Mouse (Mus musculus) lung, embryonic 16.5 days (tissue): Measurements from ENCODE around the gene Lypd6b. TPM values are rescaled to one million over a fixed set of nuclear protein-coding genes. Genes with fewer than 3 reads are reported as not detected.

Source experiments
- ATAC-seq: fragments of 200-750 bp; cut with Nextera tagmentation; 2 replicates; pipeline ENCODE4 v1.8.0; 2017; ENCODE audit warnings: low read depth, mild to moderate bottlenecking, moderate library complexity
- H3K27ac ChIP-seq: fragments of 300-500 bp; sonication (generic); 2 replicates; pipeline ENCODE4 v1.5.1; 2014; ENCODE audit warnings: mild to moderate bottlenecking, control low read depth, low read length
- H3K27me3 ChIP-seq: fragments of 300-500 bp; sonication (generic); 2 replicates; pipeline ENCODE4 v1.6.1; 2014; ENCODE audit warnings: low read depth, low read length, mixed read lengths; ENCODE audit not compliant: control insufficient read depth, insufficient read depth
- H3K36me3 ChIP-seq: fragments of 300-500 bp; sonication (generic); 2 replicates; pipeline ENCODE4 v1.6.1; 2014; ENCODE audit warnings: low read length; ENCODE audit not compliant: control insufficient read depth, insufficient read depth
- H3K4me1 ChIP-seq: fragments of 300-500 bp; sonication (generic); replicated peaks from 2 replicates; pipeline ENCODE4 v1.6.1; 2014; ENCODE audit warnings: low read length, mixed read lengths; ENCODE audit not compliant: control insufficient read depth, insufficient read depth
- H3K4me2 ChIP-seq: fragments of 300-500 bp; sonication (generic); 2 replicates; pipeline ENCODE4 v1.6.1; 2014; ENCODE audit warnings: low read depth, low read length, control low read depth
- H3K4me3 ChIP-seq: fragments of 300-500 bp; sonication (generic); 2 replicates; pipeline ENCODE4 v1.5.1; 2014; ENCODE audit warnings: mild to moderate bottlenecking, low read length, control low read depth
- H3K9ac ChIP-seq: fragments of 300-500 bp; sonication (generic); 2 replicates; pipeline ENCODE4 v1.6.1; 2014; ENCODE audit warnings: low read length, control low read depth
- H3K9me3 ChIP-seq: fragments of 300-500 bp; sonication (generic); 2 replicates; pipeline ENCODE4 v1.6.1; 2016; ENCODE audit warnings: low read length; ENCODE audit not compliant: control insufficient read depth
- WGBS: fragments of 180-500 bp; shearing (Covaris S2); extraction: QIAGEN DNeasy Blood & Tissue Kit; methylation state at CpG from one replicate; pipeline ENCODE4 v1.1.7; 2014; 5-methylcytosine and 5-hydroxymethylcytosine counted together
- polyA plus RNA-seq: library from polyadenylated mRNA; unstranded; fragments of >200 nt; fragmentation: Nextera tagmentation; extraction: Ambion mirVana; gene quantifications from 2 replicates; pipeline ENCODE4 v1.2.1, GENCODE M21; 2015

Lypd6b gene
- polyA plus RNA-seq, 1 experiment from 2014 or later, result 2.2 TPM

DNA sequence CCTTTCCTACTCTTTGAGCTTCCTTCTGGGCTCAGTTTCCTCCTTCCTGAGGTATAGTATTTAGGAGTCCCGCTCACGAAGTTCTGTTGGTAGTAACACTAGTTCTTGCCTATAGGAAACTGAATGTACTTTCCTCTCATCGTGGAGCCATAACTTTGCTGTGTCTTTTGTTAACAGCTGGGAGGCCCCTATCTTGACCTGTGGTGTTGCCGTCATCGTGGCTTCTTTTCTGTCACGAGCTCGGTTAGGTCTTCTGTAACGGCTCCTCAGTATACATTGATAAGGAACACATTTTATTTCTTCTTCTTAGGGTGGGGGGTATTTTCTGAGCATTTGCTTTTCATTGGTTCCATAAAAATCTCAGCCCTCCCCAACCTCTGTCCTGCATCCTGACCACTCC, 74.2 kb downstream of the Lypd6b start:
- 32% methylated on average over 8 of the region's 8 CpGs for WGBS
- no peaks in the 10 kb centered on the region for H3K9me3 ChIP-seq
- ATAC-seq, result no peak
- H3K9ac ChIP-seq, result no peak overlapping the region
- no peaks in the 10 kb centered on the region for H3K36me3 ChIP-seq
- no peak overlapping the region for H3K27ac ChIP-seq
- H3K4me2 ChIP-seq, result 0 out of 2 replicates have a peak overlapping the region, but pooled peaks have one; percentile 7
- no peaks in the 10 kb centered on the region for H3K27me3 ChIP-seq
- 0 out of 2 replicates have a peak, but pooled peaks cover 2% of the 10 kb centered on the region for H3K4me1 ChIP-seq
- no peak overlapping the region for H3K4me3 ChIP-seq

DNA sequence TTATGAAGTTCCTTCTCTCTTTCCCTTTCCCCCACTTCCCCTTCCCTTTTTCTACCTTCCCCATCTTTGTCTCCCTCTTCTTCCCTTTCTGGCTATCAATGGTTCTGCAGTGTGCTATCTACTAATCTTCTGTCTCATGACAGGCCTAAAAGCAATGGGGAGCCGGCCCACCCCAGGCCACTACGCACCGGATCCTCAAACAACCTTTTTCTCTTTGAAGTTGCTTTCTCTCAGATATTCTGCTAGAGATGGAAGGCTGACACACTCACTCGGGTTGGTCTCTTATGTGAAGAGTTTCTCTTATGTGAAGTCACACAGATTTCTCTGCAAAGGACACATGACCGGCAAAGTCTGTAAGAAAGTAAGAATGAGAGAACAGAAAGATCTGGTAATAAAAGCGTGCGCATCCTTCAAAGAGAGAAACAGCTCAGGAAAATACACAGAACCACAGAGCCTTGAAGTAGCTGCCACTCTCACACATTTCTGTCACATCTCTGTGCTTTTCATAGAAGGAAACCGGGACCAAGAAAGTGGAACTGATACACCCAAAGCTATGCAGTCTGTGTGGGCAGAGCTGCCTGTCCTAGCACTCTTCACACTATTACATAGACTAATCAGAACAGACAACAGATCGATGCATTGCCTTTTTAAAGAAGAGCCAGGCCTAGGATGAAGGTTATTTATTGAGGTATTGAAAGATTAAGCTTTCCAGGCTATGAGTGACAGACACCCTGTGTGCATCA, 80.8 kb downstream of the Lypd6b start:
- Histone ChIP-seq H3K27ac (no peak overlapping the region), H3K27me3 (no peaks in the 10 kb centered on the region), H3K4me3 (no peak overlapping the region), H3K4me1 (no peaks in the 10 kb centered on the region), H3K9ac (no peak overlapping the region), H3K36me3 (no peaks in the 10 kb centered on the region), H3K4me2 (no peak overlapping the region), H3K9me3 (no peaks in the 10 kb centered on the region)
- 70% methylated on average over 9 of the region's 9 CpGs for WGBS
- ATAC-seq, result no peak

DNA sequence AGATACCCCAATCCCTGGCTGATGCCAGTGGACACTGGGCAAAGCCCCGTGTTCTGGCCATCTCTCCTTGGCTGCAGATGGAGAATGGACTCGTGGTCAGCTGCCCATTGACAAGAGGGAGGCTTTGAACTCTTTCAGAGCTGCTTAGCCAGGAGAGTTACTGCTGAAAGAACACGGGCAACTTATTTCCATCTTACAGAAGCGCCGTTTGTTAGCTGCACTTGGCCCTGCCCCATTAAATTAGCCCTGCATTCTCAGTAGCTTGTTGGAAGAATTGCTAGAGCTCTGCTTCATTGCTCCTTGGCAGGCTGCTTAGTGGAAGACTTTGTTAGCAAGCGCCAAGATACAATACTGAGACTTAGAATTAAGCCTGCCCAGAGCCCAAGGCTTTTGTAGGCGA, 81.6 kb downstream of the Lypd6b start:
- no peaks in the 10 kb centered on the region for H3K4me1 ChIP-seq
- no peak for ATAC-seq
- no peak overlapping the region for H3K27ac ChIP-seq
- H3K4me3 ChIP-seq, result no peak overlapping the region
- no peaks in the 10 kb centered on the region for H3K27me3 ChIP-seq
- H3K36me3 ChIP-seq, result no peaks in the 10 kb centered on the region
- H3K4me2 ChIP-seq, result no peak overlapping the region
- H3K9me3 ChIP-seq, result no peaks in the 10 kb centered on the region
- WGBS, result 83% methylated on average over 7 of the region's 7 CpGs
- no peak overlapping the region for H3K9ac ChIP-seq

DNA sequence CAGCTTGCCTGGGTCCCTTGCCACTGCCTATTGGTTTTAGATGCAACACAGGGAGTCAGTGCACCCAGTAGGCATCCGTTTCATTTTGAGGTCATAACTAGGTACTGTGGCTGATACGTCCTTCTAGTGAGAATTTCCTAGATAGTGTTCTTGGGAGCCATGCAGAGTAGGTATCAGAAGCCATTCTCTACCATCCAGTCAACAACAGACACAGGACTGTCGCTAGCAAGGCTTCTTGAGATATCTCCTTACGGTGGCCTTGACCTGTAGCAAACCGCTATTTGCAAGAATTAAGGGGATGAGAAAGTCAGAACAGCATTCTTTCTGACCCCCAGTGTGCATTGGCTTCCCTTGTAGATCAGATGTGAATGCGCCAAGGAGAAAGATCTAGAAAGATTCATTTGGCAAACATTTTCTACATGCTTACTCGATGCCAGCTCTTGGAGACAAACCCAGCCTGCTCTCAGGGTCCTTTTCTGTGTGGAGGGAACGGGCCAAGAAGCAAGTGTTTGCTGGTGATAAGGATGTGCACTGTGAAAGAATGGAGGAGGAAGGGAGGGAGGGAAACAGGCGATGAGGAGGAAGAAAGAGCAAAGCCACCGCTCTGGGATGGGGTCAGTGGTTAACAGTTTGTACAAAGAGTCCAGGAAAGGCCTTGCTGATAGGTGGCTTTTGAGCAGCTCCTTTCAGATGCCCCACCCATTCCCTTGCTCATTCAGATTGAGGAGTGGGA, 82.5 kb downstream of the Lypd6b start:
- Histone ChIP-seq H3K4me2 (no peak overlapping the region), H3K36me3 (no peaks in the 10 kb centered on the region), H3K4me1 (no peaks in the 10 kb centered on the region), H3K4me3 (no peak overlapping the region), H3K27ac (no peak overlapping the region), H3K9me3 (no peaks in the 10 kb centered on the region), H3K9ac (no peak overlapping the region), H3K27me3 (no peaks in the 10 kb centered on the region)
- no peak for ATAC-seq
- WGBS, result 70% methylated on average over 10 of the region's 10 CpGs

DNA sequence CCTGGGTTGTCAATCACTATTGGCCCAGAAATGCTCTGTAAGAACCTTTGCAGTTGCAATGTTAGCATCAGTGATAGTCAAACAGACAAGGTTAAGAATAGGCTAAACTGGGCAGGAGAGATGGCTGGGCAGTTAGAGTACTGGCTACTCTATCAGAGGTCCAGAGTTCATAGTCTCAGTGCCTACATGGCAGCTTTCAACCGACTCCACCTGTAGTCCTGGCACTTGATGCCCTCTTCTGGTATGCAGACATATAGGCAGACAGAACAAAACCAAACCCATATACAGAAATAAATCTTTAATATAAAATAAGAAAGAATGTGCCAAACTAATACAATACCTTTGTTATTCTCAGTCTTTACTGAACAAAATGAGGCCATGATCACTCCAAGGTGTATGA, 83.5 kb downstream of the Lypd6b start:
- Histone ChIP-seq H3K9me3 (no peaks in the 10 kb centered on the region), H3K4me3 (no peak overlapping the region), H3K27me3 (no peaks in the 10 kb centered on the region), H3K36me3 (no peaks in the 10 kb centered on the region), H3K27ac (no peak overlapping the region), H3K4me2 (no peak overlapping the region), H3K4me1 (no peaks in the 10 kb centered on the region), H3K9ac (no peak overlapping the region)
- WGBS, result 73% methylated on average over 1 of the region's 1 CpGs
- no peak for ATAC-seq

DNA sequence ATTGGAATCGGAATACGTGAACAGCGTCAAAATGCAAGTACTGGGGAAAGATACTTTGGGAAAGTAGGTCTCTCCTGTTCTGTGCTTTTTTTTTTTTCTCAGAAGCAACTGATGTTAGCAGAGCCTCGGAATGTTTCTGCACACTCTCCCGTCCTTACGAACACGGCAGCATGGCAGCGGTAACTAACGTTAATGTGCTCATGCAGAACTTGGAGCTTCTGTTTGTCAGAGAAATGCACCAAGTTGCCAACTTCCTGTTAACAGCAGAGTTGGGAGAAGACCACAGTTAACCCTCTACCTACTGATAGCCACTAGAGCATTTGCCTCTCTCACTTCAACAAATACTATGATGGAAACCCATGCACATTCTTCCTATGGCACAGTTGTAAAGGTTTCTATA, 93.0 kb downstream of the Lypd6b start:
- H3K4me2 ChIP-seq, result peak overlapping the region; percentile 23; the same call in 1 of the 2 replicates
- no peaks in the 10 kb centered on the region for H3K36me3 ChIP-seq
- H3K27ac ChIP-seq, result no peak overlapping the region
- 0 out of 2 replicates have a peak, but pooled peaks cover 3% of the 10 kb centered on the region for H3K4me1 ChIP-seq
- ATAC-seq, result no peak
- no peak overlapping the region for H3K4me3 ChIP-seq
- WGBS, result 30% methylated on average over 9 of the region's 9 CpGs
- no peaks in the 10 kb centered on the region for H3K27me3 ChIP-seq
- no peak overlapping the region for H3K9ac ChIP-seq
- H3K9me3 ChIP-seq, result no peaks in the 10 kb centered on the region

DNA sequence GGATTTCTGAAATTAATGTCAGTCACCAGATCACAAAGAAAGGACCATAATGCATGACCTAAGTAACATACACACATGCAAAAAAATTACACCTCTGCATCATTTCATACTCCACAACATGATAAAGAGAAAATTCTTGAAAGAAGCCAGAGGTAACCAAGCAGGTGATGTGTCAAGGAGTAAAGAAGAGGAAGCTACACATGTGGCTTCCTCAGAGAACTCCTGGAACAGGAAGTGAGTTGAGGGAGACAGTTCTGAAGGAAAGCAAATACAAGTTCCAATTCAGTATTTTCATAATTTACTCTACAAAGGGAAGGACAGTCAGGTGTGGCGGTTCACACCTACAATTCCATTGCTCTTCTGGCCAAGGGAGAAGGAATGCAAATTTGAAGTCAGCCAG, 93.5 kb downstream of the Lypd6b start:
- no peak for ATAC-seq
- Histone ChIP-seq H3K9me3 (no peaks in the 10 kb centered on the region), H3K4me1 (0 out of 2 replicates have a peak, but pooled peaks cover 3% of the 10 kb centered on the region), H3K9ac (no peak overlapping the region), H3K4me2 (no peak overlapping the region), H3K27ac (no peak overlapping the region), H3K4me3 (no peak overlapping the region), H3K36me3 (no peaks in the 10 kb centered on the region), H3K27me3 (no peaks in the 10 kb centered on the region)
- 90% methylated on average over 1 of the region's 1 CpGs for WGBS

DNA sequence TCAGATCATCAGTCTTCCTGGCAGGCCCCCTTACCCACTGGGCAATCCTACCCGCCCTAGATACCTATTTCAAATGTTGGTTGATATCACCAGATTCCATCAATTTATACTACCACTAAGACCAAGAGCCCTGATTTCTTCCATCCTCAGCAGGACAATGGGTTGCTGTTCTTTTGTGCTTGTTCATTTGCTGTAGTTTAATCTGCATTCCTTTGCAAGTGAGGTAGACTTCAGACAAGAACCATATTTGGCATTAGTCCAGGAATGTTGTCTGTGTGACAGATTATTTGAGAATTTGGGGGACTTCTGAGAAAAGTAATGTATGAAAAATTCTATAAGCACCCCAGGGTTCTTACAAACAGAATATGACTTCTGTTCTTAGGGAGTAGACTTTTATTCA, 95.0 kb downstream of the Lypd6b start:
- Histone ChIP-seq H3K36me3 (no peaks in the 10 kb centered on the region), H3K4me1 (0 out of 2 replicates have a peak, but pooled peaks cover 3% of the 10 kb centered on the region), H3K27ac (no peak overlapping the region), H3K4me3 (no peak overlapping the region), H3K4me2 (no peak overlapping the region), H3K9ac (no peak overlapping the region), H3K9me3 (no peaks in the 10 kb centered on the region), H3K27me3 (no peaks in the 10 kb centered on the region)
- 92% methylated on average over 1 of the region's 1 CpGs for WGBS
- no peak for ATAC-seq

DNA sequence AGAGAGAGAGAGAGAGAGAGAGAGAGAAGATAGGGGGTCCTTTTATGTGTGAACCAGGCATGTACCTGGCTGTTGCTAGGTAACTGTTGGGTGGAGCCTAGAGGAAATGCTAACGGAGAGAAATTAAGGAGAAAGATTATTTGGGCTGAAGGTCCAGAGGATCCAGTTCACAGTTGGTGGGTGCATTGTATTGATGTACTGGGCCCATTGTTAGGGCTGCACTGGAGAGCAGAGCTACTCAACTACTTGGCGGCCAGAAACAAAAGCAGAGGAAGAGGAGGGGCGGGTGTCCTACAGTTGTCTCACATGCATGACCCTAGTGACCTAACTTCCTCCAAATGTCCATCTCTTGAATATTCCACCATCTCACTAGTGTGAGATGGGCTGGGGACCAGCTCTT, 96.5 kb downstream of the Lypd6b start:
- H3K27me3 ChIP-seq, result no peaks in the 10 kb centered on the region; the same call in 1 of the 2 replicates
- 50% methylated on average over 3 of the region's 3 CpGs for WGBS
- H3K9ac ChIP-seq, result no peak overlapping the region
- H3K9me3 ChIP-seq, result no peaks in the 10 kb centered on the region
- H3K27ac ChIP-seq, result no peak overlapping the region
- H3K36me3 ChIP-seq, result no peaks in the 10 kb centered on the region
- no peak overlapping the region for H3K4me2 ChIP-seq
- no peak overlapping the region for H3K4me3 ChIP-seq
- no peak for ATAC-seq
- 0 out of 2 replicates have a peak, but pooled peaks cover 5% of the 10 kb centered on the region for H3K4me1 ChIP-seq
